Mouse (Mus musculus): ENCODE measurements around the gene Scaf11.

The Scaf11 gene

GRCm38 (mm10) chr15:96395071-96395470, 65.6 kb downstream of the Scaf11 start:
- no peak for DNase-seq (ENCODE audit: low read depth)

- DNase-seq (ENCODE audit: low read depth): peak; percentile 34
These were observed 67.8 kb downstream of the Scaf11 start for GRCm38 (mm10) chr15:96392878-96393277.

- DNase-seq (ENCODE audit: low read depth): no peak
These were observed 72.1 kb downstream of the Scaf11 start for GRCm38 (mm10) chr15:96388565-96388964.

- no peak for DNase-seq (ENCODE audit: low read depth)
These were observed 78.4 kb downstream of the Scaf11 start for GRCm38 (mm10) chr15:96382223-96382622.

GRCm38 (mm10) chr15:96377701-96378100, 82.9 kb downstream of the Scaf11 start:
- DNase-seq (ENCODE audit: low read depth): no peak

GRCm38 (mm10) chr15:96377263-96377662, 83.4 kb downstream of the Scaf11 start:
- peak; percentile 97 for DNase-seq (ENCODE audit: low read depth)

- DNase-seq (ENCODE audit: low read depth): peak; percentile 54
These were observed 84.4 kb downstream of the Scaf11 start for GRCm38 (mm10) chr15:96376214-96376613.

- peak; percentile 18 for DNase-seq (ENCODE audit: low read depth)
These were observed 87.5 kb downstream of the Scaf11 start for GRCm38 (mm10) chr15:96373161-96373560.

- DNase-seq (ENCODE audit: low read depth): no peak
These were observed 88.0 kb downstream of the Scaf11 start for GRCm38 (mm10) chr15:96372628-96373027.

- no peak for DNase-seq (ENCODE audit: low read depth)
These were observed 89.3 kb downstream of the Scaf11 start for GRCm38 (mm10) chr15:96371311-96371710.

- DNase-seq (ENCODE audit: low read depth): no peak
These were observed 94.3 kb downstream of the Scaf11 start for GRCm38 (mm10) chr15:96366176-96366963.

GRCm38 (mm10) chr15:96365351-96365750, 95.3 kb downstream of the Scaf11 start:
- DNase-seq (ENCODE audit: low read depth): no peak

Data from 416B (cell line).